Mouse (Mus musculus): ENCODE results near the gene AW011738.

GRCm38 (mm10) chr4:156193200-156193590, 9.9 kb upstream of the AW011738 start:
- TF ChIP-seq CTCF (IDR thresholded peaks at IDR 0.05; ENCODE audit: low read depth) (no peak), EP300 (IDR thresholded peaks at IDR 0.05; ENCODE audit: low read depth) (no peak)

Data from liver, postnatal 0 days (tissue).